Mouse (Mus musculus): Measurements from ENCODE around the gene Ccdc33.

- TF ChIP-seq CTCF (IDR thresholded peaks at IDR 0.05; ENCODE audit: low read depth) (no peak), EP300 (IDR thresholded peaks at IDR 0.05; ENCODE audit: low read depth) (no peak)
These were observed 91.0 kb downstream of the Ccdc33 start for GRCm38 (mm10) chr9:58027426-58028180.

All from heart, postnatal 0 days (tissue).